Mouse (Mus musculus): ENCODE measurements at regions not wholly inside any gene's neighbourhood (a gene's known extent, or its start where the extent isn't known, plus 50 kb on each side); places are given as distances from the start of the nearest gene placed in this dataset.
"Not testable (repeated sequence)": the region's sequence is repeated elsewhere in the genome, so short reads cannot be mapped to it uniquely, and the experiment has no call there.

DNA sequence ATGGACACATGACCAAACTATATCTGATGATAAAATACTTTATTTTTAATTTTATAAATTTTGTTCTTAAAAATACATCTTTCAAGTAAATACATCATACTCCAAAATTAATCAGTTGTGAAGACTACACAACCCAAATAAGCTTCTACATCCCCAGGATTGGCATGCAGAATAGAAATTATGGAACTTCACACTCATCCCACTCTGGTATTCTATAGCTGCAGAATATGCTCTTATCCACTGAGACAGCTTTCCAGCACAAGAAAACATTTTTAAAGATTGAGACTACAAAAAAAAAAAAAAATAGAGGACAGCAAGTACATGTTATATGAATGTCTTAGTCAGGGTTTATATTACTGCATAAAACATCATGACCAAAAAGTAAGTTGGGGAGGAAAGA is 94.4 kb downstream of the Gm11232 start:
- DNase-seq (ENCODE audit: low read depth) = no peak

DNA sequence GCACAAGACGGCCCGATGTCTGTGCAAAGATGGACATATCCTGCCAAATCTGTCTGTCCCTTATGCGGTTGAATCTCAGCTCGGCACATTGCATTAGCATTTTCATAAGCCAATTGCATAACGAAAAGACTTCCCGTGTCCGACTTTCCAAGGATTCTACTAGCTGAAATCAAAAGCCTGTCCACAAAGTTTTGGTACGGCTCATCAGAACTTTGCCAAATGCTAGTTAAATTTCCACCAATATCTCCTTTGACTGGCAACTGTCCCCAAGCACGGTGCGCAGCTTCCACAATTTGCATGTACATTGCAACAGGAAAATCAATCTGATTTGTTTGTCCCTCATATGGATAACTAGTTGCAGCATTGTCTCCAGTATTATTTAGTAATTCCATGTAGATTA is 117.2 kb downstream of the Gm11232 start:
- DNase-seq (ENCODE audit: low read depth) = no peak

DNA sequence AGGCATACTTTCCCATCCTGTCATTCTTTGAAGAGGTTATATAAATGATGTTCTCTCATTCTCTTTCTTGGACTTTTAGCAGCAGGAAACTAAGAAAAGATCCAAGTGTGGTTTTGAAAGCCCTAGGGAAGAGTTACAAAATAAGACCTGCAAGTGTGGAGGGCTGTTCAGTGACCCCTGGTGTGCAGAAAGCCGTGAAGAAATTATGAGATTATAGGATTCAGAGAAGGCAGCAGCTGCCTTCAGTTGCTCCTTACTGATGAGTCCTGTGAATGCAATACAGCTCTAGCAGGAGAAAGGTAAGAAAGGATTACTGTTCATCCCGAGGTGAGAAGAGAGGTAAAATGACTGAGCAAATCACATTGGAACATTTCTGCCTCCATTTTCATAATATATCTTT is 130.7 kb downstream of the Gm11232 start:
- no peak for DNase-seq (ENCODE audit: low read depth)

DNA sequence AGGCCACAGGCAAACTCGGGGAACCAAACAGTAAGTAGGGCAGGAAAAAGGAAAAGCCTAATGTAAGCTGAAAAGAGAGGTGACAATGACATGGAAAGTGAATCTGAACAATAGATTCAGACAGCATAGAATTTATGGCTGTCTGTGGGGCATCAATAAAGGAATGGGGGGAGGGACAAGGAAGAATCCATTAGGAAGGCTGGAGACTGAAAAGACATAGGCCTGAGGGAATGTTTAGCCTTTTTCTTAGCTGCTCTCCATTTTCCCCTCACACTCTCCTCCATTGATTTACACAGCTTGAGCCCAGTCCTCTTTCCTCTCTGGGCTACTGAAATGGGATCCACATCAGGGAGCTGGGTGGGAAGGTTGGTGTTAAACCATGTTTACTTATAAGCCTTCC is 131.1 kb downstream of the Gm11232 start:
- DNase-seq (ENCODE audit: low read depth) = no peak

DNA sequence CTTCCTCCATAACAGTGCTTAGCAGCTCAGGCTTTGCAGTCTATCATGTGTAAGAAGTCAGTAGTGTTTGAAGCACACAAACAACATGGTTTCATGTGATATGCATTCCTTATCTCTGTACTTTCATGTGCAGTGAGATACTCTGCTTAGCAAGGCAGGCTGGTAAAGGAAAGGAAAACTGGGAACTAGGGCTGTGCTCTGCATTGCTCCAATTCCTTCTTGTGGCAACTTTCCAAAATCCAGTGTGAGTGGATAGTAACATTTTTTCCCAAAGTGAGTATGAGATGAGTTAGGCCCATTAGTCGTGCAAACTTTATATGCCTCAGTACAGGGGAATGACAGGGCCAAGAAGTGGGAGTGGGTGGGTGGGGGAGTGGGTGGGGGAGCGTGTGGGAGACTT is 133.0 kb downstream of the Gm11232 start:
- no peak for DNase-seq (ENCODE audit: low read depth)

DNA sequence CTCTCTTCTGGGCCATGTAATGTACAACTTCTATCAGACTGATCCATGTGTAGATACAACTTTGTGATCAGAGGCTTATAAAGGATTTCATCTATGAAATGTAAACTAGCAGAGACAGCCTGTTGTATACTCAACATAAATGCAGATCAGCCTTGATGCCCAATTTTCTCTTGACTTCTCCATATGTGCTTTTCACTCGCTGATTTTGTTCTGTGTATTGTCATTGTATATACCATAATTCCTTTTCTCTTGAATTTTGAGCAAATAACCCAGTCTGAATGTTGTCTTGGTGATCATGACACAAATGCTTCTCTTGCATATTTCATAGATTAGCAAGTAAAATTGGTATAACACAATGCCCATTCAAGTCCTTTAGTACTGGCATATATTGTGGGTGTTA is 144.0 kb downstream of the Gm11232 start:
- DNase-seq (ENCODE audit: low read depth) = no peak

DNA sequence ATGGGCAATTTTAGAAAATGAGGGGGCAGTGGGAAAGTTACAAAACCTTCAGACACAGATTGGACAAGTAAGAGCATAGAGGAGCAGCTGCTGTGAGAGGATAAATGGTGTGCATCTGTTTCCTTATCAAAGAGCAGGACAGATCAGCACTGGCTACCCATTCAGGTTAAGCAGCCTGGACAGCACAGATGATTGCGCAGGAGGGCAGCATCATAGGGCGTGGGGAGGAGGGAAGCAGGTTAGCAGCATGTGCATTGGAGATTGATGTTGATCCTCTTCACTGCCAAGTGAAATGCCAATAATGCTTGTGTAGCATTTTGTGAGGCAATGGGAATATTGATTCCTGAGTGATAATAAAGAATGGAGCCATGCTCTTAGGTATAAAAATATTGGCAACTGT is 171.9 kb downstream of the Gm11232 start:
- no peak for DNase-seq (ENCODE audit: low read depth)

DNA sequence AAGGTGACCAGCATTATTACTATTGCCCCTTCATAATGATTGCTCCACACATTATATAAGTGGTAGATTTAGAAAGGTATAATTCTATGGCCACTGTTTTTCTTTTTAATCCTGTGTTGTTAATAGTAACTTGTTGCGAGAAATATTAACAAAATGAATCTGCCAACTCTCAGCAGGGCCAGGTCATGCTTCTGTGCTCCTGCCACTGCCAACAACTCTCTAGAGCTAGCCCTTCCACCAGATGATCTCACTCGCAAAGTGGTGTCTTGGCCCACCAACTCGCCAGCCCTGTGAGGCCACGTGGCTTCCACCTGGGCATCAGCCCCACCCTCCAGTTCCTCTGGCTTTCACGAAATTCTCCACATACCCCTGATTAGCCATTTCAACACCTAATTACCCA is 197.1 kb downstream of the Gm11232 start:
- DNase-seq (ENCODE audit: low read depth) = no peak

DNA sequence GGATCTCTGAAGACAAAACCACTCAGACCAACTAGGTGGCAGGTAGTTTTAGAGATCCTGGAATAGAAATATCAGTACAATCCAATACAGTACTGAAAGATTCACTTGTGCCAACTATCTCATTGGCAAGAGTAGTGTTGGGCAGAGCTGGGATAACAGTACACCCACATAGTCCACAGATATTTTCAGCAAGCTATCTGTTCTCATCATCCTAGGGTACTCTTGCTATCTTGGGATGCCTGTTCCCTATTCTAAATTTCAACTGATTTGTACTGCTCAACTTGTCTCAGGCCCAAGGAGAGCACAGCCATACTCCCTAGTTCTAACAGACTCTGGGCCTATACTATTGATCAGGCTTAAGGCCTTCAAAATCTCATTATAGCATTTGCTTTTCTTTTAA is 218.6 kb downstream of the Gm11232 start:
- DNase-seq (ENCODE audit: low read depth) = no peak

DNA sequence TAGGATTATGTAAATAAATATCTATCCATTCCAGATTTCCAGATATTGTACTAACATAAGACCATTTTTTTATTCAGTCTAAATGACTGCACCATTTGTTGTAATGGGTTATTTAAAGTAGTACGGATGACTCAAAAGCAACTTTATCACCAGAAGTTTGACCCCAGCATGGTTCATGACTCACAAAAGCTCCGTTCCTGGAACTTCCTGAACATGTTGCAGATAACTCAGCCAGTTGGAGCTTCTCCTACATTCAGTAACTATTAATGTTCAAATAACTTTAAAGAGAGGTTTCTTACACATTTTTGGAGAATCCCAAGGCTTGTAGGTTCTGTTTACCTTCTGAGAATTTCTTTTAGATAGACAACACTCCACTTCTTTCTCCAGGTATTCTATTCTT is 219.8 kb downstream of the Gm11232 start:
- no peak for DNase-seq (ENCODE audit: low read depth)

DNA sequence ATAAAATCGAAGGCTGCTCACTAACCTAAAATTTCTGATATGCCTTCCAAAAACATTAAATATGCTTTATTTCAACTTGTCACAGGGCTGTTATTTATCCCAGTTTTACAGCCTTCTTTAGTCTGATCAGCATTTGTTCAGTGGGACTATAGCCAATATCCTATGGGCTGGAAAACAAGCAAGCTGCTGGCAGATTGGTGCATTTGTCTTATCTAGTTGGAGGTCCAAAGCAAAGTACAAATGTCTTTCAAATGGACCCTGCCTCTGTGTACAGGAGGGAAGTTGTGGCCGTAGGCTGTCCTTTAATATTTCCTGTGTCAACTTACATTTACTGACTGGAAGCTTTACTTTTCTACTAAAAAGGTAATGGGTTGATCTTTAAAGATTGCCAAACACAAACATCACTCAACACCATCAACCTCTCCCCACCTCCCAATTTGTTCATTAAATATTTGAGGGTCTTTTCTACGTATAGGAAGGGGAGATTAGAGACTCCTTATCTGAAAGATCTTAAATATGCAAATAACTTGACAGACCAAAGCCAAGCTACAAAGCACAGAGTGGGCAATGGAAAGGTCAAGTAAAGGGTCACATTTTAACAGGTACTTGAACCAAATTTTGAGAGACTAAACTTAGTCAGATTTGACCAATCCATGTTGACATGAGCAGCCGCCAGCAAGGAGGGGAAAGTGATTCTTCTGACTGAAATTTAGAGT is 233.4 kb downstream of the Gm11232 start:
- no peak for DNase-seq (ENCODE audit: low read depth)

DNA sequence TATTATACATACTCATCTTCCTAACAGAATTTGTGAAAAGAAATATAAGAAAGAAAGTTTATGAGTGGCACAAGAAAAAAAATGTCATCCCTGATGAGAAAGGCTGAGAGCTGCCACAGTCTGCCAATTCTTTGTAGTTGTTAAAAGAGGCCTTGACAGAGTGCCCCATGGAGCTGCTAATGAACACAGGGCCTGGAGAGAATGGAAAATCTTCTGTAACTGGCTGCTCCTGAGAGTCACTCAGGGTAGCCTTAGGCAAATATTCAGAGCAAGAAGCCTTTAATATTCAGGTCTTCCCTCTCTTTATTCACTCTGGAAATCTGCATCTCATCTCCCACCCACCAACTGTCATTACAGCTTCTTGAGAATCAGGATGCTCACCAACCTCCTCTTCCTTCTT is 237.0 kb downstream of the Gm11232 start:
- DNase-seq (ENCODE audit: low read depth) = no peak

DNA sequence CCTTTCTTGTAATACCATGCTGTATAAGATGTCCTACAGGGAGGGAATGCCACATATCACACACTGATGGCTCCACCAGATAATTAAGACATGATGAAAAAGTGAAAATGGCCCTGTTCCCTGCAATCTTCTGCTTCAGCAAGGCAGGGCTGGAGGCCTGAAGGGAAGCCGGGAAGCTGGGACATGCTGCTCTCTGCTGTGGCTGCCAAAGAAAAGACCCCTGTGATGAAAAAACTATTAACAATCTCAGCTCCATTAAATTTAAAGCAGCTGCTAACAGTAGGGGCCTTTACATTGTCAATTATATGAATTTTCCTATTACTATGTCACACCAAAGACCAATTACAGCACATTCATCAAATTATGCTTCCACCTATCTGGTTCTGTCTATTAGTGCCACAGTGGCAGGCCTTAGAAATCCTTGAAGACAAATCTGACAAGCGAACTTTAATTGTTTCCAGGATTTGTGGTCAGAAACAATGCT is 239.8 kb downstream of the Gm11232 start:
- no peak for DNase-seq (ENCODE audit: low read depth)

DNA sequence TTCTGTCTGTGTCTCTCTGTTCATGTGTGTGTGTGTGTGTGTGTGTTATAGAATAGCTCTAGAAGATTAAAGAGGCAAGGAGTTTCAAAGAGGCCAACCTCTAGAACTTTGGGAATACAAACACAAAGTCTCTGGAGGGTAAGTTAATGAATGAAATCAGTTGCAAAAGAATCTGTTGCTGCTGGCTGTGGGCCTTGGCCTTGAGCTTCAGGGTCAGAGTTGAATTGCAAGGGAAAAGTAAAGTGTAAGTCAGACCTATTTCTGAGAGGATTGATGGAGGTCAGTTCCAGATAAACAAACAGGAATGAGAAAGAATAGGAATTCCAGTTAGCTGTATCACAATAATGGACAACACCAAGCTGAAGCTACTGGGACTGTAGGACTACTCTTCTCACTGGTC is 250.9 kb downstream of the Gm11232 start:
- DNase-seq (ENCODE audit: low read depth) = no peak

DNA sequence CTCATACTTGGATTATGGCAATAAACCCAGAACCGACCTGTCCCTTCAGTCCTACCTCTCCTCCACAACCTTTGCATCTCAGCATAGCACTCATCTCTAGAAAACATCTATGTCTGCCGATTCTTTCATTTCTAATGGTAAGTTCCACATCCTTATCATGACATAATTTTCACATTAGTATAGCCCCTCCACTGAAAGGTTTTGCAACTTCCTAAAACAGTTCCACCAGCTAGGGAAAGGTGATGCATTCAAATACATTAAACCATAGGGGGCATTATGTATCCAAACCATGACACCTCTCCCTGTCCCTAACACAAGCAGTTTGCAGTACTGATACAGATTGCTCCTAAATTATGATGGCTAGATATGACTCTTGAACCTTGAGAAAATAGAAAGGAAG is 268.0 kb downstream of the Gm11232 start:
- no peak for DNase-seq (ENCODE audit: low read depth)

DNA sequence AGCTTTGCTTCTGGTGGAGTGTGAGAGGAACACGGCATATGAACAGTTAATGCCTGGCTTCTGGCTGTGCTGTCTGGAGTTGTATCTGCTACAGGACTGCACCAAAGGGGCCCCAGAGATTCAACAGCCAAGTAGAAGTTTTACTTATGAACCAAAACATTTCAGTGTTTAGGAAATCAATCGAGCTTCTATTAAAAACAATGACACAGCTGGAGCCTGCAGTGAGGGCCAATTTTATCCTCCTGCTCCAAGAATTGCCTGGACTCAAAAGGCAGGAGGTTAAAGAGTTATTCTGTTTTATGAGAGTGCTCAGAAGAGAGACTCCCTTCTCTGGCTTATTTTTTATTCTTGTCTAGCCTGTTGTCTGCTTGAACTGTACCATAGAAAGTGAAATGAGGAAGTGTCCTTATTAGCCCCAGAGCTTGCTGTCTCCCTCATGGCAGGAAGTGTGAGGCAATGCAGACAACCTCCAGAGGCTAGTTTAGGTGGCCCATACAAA is 269.1 kb downstream of the Gm11232 start:
- DNase-seq (ENCODE audit: low read depth) = no peak

DNA sequence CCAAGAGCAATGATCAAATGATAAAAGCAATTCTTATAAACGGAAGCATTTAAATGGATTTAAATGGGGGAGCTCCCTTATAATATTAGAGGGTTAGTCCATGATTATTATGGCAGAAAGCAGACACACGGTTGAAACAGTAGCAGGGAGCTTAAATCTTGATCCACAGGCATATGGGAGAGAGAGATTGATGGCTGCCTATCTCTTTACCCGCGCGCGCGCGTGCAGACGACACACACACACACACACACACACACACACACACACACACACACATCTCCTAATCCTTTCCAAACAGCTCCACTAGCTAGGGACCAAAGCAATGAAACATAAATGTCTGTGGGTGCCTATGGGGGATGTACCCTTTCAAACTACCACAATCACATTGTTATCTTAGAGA is 269.7 kb downstream of the Gm11232 start:
- no peak for DNase-seq (ENCODE audit: low read depth)

DNA sequence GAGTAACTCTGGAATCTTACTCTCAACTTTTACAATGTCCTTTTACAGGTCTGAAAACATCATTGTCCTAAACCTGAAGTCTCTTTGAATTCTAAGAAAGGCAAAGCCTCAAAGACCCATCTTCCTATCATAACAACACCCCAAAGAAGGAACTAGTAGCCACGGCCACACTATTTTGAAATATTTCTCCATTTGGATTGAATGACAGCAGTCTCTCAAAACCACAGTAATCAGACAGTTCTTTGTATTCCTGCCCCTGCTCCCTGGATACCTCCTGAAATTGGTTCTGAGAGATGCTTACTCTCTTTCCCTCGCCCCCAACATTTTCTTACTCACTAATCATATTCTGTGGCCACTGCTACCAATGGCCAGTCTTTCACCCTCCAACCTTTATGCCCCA is 276.8 kb downstream of the Gm11232 start:
- DNase-seq (ENCODE audit: low read depth) = no peak

DNA sequence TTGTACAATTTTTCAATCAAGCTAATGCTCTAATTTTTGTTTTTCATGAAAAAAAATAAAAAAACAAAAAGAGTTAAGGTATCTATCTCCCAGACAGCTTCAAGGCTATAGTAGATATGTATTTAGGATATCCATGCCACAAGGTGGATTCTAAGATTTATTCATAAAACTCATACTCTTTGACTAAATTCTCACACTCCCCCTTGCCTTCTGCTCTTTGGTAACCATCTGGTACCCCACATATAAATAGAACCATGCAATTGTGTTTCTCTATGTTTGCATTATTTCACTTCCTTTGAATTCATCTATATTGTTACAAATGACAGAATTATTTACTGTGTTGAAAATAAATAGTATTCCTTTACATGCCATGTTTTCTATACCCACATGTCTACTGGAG is 287.2 kb downstream of the Gm11232 start:
- DNase-seq (ENCODE audit: low read depth) = no peak

DNA sequence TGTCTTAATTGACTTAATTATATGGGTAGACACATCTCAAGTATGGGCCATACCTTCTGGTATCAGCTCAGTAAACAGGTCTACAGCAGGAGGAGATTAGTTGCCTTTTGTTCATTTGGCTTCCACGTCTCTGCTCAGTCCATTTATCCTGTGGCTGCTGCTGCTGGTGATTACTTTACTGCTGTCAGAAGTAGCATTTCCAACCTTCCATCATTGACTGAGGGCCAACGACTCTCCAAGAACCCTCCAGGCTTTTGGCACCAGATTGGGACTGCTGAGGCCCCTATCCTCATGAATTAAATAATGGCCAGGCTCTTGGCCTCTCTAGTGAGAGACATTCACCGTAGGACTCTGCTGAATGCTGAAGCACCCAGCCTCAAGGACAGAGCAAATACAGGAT is 303.0 kb downstream of the Gm11232 start:
- no peak for DNase-seq (ENCODE audit: low read depth)

DNA sequence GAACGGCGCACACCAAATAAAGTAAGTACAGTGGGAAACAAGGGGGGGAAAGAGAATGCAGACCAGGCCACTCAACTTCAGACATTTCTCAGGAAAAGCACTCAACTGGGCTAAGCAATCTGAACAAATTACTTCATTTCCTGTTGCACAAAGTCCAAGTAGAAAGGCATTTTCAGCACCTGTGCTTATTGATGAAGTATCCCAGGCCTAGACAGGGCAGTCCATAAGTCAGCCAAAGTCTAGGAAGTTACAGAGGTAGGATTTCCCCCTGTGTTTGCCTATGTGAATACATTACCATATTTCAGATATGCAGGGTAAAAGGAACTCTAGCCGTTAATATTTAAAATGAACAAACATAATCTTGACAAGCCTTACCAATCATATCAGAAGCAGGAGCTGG is 304.3 kb downstream of the Gm11232 start:
- DNase-seq (ENCODE audit: low read depth) = no peak

DNA sequence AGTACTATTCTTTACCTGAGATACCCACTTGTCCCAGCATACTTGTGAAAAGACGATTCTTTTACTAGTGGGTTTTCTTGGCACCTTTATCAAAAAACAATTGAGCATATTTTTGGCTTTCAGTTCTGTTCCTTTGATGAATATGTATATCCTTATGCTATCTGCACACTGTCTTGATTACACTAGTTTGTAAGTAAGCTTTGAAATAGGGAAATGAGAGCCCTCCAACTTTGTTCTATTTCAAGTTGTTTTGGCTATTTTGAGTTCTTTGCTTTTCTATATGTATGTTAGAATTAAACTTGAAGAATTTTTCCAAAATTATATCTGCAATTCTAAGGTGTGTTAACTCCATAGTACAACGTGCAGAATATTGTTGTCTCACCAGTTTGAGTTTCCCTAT is 311.3 kb downstream of the Gm11232 start:
- no peak for DNase-seq (ENCODE audit: low read depth)

DNA sequence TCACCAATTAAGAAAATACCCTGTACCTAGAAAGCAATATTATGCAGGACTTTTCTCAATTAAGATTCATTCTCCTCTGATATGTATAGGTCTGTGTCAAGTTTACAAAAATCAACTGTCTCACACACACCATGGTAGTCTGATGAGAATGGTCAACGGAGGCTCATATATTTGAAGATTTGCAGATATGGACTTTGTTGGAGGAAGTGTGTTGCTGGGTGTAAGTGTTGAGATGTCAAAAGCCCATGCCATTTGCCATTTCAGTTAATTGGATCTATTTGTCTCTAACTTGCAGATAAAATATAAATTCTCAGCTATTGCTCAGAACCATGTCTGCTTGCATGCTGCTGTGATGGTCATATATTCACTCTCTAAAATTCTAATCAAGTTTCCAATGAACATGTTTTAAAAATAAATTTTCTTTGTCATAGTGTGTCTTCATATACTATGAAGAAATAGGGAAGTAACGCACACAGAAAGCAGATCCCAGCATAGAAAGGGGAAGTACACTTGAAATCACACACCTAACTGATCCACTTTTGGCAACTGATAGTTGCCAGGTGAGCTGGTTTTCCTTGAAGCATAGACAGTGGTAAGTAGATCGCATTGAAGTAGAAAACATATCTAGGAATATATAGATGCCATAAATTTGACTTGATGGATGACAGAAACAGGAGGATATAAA is 326.4 kb downstream of the Gm11232 start:
- no peak for DNase-seq (ENCODE audit: low read depth)

DNA sequence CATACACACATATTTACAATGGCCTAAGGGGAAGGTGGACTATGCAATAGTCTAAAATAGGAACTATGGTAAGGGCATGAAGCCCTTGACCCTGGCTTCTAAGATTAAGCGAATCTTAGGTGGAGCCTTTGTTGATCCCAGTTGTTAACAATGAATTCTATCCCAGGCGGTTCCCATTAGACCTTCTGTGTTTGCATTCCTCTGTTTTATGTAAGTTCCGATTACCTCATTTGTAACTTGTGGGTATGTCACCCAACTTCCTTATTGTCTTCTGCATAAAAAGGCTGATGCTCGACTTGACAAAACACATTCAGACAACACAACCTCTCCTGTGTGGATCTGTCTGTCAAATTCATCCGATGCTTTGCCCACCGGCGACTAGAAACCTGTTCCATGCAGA is 335.6 kb downstream of the Gm11232 start:
- not testable (repeated sequence) for DNase-seq (ENCODE audit: low read depth)

Measured in induced T-regulatory cell, adult 2 months (primary cell).